Mouse (Mus musculus) mature B cell (primary cell): ENCODE data around the gene Vac14.

ENCODE experiments used
- in situ Hi-C: fragments of 300-500 bp; cut with MboI; formaldehyde crosslinking; loops from 2 replicates; pipeline ENCODE4 v1.14.3; 2019

Gene Vac14

DNA sequence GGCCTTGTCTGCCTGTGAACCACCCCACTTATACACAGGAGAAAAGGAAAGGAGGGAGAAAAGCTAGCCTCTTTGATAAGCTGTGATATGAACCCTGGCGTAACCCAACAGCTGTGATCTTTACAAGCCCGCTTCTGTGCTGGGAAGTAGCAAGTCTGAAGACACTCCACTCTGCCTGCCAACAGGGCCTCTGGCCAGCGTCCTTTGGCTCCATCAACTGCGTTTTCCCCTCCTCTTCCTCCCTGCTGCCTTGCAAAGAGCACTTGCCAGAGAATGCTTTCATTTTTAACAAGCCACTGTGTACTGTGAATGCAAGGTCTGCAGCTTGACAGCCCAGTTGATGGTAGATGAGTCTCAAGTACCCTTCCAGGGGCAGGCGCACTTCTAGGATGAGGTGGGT, 69.3 kb downstream of the Vac14 start:
- in situ Hi-C loops = no loop called here

DNA sequence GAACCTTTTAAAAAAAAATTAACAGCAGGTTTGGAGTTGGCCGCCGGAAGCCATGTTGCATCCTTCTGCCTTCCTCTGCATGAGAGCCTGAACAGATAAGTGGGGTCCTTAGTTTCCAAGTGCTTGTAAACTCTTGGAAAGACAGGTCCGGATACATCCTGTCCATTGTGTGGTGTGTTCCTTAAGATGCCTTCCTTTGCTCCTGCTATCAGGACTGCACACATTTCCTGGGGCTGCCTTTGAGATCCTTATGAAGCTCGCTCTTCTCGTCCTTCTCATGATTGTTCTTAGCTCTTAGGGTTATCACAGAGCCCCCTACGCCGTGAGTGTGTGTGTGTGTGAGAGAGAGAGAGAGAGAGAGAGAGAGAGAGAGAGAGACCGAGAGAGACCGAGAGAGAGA, 71.6 kb downstream of the Vac14 start:
- in situ Hi-C loops = no loop called here

DNA sequence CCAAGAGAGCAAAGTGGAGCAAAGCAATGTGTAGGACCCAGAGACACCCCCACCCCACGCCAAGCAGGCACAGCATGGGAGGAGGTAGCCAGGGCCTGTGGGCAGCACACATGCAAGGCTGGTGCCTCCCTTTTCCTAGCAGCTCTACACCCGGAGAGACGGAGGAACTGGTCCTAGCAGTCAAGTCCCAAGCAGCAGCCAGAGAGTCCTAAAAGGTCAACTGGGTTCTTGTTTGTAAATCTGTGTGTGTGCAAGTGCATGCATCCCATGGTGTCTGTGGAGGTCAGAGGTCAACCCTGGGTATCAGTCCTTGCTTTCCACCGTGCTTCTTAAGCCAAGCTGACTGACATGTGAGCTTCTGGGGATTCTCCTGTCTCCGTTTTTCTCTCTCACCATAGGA, 75.8 kb downstream of the Vac14 start:
- in situ Hi-C loops = no loop called here

- in situ Hi-C loops = no loop called here
Observed at GRCm38 (mm10) chr8:110694826-110695225, 76.4 kb downstream of the Vac14 start.

DNA sequence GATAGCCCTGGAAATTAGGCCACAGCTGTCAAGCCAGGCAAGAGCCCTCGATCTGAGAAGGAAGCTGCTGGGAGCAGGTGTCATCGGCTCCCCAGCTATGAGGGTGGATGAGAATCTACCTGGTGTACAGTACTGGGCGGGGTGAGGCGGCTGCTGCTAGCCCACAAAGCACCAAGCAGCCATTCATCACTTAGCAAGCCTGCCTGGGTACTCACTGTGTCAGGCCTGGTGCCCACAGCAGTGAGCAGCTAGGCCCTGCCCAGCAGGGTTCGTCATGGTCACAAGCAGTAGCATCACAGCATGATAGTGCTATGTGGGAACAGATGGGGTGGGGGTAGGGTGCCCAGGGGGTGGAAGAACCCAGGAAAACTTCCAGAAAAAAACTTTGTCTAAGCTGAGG, 77.0 kb downstream of the Vac14 start:
- in situ Hi-C loops = no loop called here

DNA sequence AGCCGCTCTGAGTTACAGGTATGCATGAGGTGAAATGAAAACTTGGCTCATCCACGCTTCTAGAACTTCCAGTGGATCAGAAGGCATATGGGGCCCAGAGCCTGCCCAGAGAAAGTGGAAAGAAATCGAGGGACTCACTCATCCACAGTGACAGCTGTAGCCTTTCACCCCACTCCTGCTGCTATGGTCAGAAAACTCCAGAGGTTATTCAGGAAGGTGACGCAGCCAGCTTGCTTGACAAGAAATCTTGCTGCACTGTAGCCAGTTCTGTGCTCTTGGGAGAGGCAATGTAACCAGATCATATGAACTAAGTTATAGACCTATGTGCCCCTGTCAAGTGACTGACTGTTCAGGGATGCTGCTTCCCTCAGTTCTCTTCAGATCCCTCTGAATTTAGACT, 77.7 kb downstream of the Vac14 start:
- in situ Hi-C loops = no loop called here

DNA sequence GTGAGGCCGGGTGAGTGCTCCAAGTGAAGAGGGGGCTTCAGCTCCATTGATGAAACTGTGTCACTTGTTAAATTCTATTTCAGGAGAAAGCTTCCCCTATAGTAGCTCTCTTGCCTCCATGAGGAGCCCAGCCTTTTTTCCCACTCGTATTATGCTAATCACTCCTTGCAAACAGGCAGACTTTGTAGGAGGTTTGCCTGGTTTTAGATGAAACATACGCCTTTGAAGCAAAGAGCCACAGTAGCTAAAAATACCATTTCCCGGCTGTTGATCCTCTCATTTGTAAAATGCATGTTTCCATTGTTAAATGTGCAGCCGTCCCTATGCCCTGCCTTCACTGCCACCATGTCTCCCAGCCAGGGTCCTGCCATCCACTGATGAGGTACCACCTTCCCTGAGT, 79.2 kb downstream of the Vac14 start:
- in situ Hi-C loops = no loop called here

- in situ Hi-C loops = no loop called here
Observed at GRCm38 (mm10) chr8:110698098-110698497, 79.7 kb downstream of the Vac14 start.

DNA sequence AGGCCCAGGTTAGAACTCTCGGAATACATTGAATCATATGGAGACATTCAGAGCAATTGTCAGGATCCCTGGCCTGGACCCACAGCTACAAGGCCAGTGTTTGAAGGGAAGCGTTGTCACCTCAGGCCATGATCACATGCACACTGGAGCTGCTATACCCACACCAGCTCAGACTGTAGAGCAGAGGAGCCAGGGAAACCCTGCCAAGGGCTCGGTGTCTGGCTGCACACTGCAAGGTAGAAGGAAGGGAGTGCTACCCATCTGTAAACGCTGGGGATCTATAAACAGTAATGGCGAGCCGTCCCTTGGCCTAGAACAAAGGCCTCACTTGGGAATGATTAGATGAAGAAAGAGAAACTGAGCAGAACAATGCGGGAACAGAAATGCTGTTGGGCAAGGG, 81.1 kb downstream of the Vac14 start:
- in situ Hi-C loops = no loop called here

- in situ Hi-C loops = no loop called here
Observed at GRCm38 (mm10) chr8:110700561-110700960, 82.2 kb downstream of the Vac14 start.

GRCm38 (mm10) chr8:110702636-110703459, 84.5 kb downstream of the Vac14 start:
- in situ Hi-C loops = no loop called here

- in situ Hi-C loops = no loop called here
Observed at GRCm38 (mm10) chr8:110703460-110704061, 85.2 kb downstream of the Vac14 start.

- in situ Hi-C loops = no loop called here
Observed at GRCm38 (mm10) chr8:110704103-110704502, 85.7 kb downstream of the Vac14 start.

DNA sequence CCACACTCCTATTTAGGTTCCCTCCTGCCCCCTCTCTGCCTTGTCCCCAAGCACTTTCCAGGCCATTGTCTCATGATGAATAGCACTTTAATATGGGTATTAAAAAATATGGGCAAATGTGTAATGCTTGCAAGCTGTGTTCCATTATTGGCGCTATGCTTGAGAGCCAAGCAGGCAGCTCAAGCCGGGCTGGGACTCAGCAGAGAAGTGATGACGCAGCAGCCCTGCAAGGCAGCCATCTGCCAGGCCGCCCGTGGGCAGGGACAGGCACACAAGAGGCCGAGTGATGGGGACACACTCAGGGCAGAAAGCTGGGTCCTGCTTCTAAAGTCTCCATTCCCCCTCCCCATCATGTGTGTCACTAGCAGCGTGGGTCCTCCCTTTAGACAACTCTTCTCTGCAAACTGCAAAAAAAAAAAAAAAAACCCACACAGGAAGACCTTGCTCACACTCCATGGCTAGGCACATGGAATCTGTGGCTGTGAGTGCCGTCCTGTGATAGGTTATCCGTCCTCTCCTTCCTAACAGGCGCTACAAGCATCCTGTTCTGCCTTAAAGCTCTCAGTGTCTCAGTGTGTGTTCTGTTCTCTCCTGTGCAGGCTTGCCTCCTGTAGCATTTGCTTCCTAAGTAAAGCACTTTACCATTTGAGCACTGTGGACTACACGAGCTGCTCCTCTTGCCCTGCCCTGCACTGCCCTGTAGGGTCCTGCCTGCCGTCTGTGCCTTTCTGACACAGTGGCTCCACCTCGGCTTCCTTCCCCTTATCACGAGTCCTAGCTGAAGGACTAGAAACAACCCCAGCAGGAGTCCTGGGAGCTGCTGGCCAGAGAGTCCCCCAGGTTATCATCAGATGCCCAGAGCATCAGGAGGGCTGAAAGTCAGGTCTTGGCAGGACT, 87.3 kb downstream of the Vac14 start:
- in situ Hi-C loops = no loop called here

DNA sequence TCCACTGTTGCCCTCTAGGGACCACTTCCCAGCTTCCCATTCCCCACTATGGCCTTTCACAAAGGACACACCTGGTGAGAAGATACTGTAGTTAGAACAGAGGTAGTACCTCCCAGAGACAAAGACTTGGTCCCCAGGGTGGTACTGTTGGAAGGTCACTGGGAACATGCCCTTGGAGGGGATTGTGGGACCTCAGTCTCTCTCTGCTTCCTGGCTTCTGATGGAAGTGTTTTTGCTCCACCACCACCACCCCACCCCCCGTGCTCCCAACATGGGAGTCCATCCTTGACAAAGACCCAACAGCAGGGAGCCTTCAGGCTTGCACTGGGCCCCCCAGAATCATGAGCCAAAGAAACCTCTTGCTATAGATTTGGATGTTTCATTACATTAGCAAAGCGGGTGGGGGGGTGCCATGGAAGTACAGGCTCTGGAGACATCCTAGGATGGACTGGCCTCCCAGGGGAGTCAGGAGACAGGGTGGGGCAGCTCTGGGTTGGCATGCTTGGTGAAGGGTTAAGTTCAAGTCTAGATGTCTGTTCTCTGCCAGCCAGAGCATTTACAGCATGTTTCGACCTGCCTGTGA, 88.0 kb downstream of the Vac14 start:
- in situ Hi-C loops = no loop called here

DNA sequence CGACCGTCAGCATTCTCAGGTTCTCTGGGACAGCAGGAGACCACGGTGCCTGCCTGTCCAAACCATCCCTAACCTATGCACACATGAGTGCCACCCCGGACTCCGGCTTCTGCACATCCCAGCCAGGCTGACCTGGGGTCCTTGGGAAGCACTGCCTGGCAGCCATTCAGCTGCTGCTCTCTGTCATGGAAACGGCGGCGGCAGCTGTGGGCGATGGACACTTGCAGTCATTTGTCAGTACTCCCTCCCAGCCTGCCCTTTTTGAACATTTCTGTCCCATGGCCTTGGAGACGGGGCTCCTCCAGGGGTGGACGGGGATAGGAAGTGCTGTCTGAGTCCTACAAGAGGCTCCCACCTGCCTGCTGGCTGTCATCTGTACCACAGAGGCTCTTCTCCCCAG, 90.0 kb downstream of the Vac14 start:
- in situ Hi-C loops = no loop called here

GRCm38 (mm10) chr8:110710593-110710992, 92.2 kb downstream of the Vac14 start:
- in situ Hi-C loops = no loop called here

- in situ Hi-C loops = no loop called here
Observed at GRCm38 (mm10) chr8:110711271-110711934, 93.0 kb downstream of the Vac14 start.

DNA sequence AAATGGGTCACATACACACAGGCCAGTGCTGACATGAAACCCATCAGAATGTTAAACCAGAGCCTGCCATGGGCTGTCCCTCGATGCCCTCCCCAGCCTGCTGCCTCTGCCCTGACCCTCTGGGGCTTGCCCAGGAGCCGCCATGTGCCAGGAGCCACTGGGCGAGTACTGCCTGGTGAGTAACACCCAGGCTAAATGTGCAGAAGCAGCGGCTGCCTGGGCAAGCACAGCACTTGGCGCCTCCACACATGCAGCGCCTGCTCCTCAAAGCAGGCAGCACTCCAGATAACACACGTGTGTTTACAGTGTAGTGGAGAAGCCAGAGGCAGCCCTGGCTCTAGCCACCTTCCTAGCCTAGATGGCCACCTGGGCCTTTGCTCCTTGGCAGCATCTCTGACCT, 94.7 kb downstream of the Vac14 start:
- in situ Hi-C loops = no loop called here

DNA sequence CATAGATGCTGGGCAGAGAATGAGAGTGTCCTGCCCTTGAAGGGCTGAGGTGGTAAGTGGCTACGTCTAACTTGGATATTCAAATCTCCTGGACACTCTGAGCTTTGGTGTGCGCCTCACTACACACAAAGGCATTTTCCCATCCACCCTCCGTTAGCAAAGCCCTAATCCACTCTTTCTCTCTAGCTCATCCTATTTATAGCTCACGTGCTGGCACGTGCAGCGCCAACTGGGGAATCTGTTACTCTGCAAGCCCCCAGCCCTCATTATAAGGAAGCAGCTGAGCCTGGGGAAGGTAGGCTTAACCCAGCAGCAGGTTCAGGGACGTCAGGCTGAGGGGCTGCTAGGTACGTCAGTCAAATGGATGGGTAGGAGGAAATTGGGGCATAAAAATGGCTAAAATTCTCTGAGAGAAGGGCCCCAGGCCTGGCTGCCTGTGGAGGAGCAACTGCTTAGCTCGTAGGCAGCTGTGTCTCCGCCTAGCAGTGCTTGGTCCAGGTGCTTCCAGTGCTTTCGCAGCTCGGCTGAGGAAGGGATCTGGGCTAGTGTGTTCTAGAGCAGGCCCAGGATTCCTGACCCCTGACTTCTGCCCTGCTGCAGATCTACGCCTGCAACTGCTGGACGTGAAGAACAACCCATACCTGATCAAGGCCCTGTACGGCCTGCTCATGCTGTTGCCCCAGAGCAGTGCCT, 96.6 kb downstream of the Vac14 start:
- in situ Hi-C loops = no loop called here

GRCm38 (mm10) chr8:110716075-110716474, 97.7 kb downstream of the Vac14 start:
- in situ Hi-C loops = no loop called here
